Mouse (Mus musculus): ENCODE measurements around the gene Lrrc4b. TPM values are rescaled to one million over a fixed set of nuclear protein-coding genes. Genes with fewer than 3 reads are reported as not detected.

Gene Lrrc4b
- polyA plus RNA-seq, 1 experiment: 1.4 TPM

DNA sequence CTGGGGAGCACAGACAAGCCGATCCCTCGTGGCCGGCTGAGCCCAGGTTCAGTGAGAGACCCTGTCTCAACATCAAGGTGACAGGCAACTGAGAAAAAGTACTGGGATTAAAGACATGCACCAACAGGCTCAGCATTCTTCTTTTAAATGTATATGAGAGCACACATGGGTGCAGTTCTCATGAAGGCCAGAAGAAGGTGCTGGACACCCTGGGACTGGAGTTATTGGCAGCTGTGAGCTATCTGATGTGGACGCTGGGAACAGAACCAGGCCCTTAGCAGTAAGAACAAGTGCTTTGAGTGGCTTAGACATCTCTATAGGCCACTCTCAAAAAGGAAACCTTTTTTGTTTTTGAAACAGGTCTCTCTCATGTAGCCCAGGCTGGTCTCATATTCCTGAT lies 17.7 kb upstream of the Lrrc4b start:
- WGBS: 89% methylated on average over 4 of the region's 4 CpGs
- Histone ChIP-seq H3K27ac (ENCODE audit: control insufficient read depth, insufficient read depth, low read length) (no peak overlapping the region), H3K4me1 (replicated peaks; ENCODE audit: control insufficient read depth, insufficient read depth, low read length) (no peaks in the 10 kb centered on the region), H3K36me3 (ENCODE audit: control insufficient read depth, insufficient read depth, low read length) (no peaks in the 10 kb centered on the region), H3K4me3 (ENCODE audit: control insufficient read depth, insufficient read depth, low read length) (no peak overlapping the region), H3K27me3 (ENCODE audit: control insufficient read depth, insufficient read depth, low read length) (no peaks in the 10 kb centered on the region)
- TF ChIP-seq POLR2A (IDR thresholded peaks at IDR 0.05; ENCODE audit: control insufficient read depth, extremely low read depth, insufficient read depth, low read length, poor library complexity) (no peak), CTCF (IDR thresholded peaks at IDR 0.05; ENCODE audit: borderline replicate concordance, control insufficient read depth, extremely low read depth, insufficient read depth, low read length, poor library complexity) (no peak)
- no peak for DNase-seq

DNA sequence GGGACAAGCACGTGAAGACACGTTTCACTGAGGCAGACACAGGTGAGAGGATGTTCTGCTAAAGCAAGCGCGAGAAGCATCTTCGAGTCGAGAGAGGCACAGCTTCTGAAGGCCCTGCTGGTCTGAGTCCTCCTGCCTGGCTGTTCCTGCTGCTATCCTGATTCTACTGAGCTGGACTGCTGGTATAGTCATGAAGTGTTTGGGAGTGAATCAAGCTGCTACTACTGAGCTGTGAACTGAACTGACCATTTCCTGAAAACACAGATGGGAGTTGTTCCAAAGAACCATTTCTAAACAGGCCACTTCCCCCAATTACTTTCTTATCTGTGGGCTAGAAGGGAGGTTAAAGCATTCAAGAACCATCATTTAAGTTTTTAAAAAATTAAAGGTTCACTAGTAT lies 15.5 kb upstream of the Lrrc4b start:
- WGBS: 84% methylated on average over 6 of the region's 6 CpGs
- TF ChIP-seq CTCF (IDR thresholded peaks at IDR 0.05; ENCODE audit: borderline replicate concordance, control insufficient read depth, extremely low read depth, insufficient read depth, low read length, poor library complexity) (no peak), POLR2A (IDR thresholded peaks at IDR 0.05; ENCODE audit: control insufficient read depth, extremely low read depth, insufficient read depth, low read length, poor library complexity) (no peak)
- Histone ChIP-seq H3K36me3 (ENCODE audit: control insufficient read depth, insufficient read depth, low read length) (no peaks in the 10 kb centered on the region), H3K4me1 (replicated peaks; ENCODE audit: control insufficient read depth, insufficient read depth, low read length) (no peaks in the 10 kb centered on the region), H3K4me3 (ENCODE audit: control insufficient read depth, insufficient read depth, low read length) (no peak overlapping the region), H3K27me3 (ENCODE audit: control insufficient read depth, insufficient read depth, low read length) (no peaks in the 10 kb centered on the region), H3K27ac (ENCODE audit: control insufficient read depth, insufficient read depth, low read length) (no peak overlapping the region)
- no peak for DNase-seq

GRCm38 (mm10) chr7:44427666-44428065 lies 1.2 kb upstream of the Lrrc4b start:
- H3K4me1 ChIP-seq (replicated peaks; ENCODE audit: control insufficient read depth, insufficient read depth, low read length): no peaks in the 10 kb centered on the region
- H3K27ac ChIP-seq (ENCODE audit: control insufficient read depth, insufficient read depth, low read length): no peak overlapping the region
- H3K36me3 ChIP-seq (ENCODE audit: control insufficient read depth, insufficient read depth, low read length): no peaks in the 10 kb centered on the region
- H3K27me3 ChIP-seq (ENCODE audit: control insufficient read depth, insufficient read depth, low read length): peaks cover 10% of the 10 kb centered on the region; the same call in 1 of the 2 replicates
- no peak overlapping the region for H3K4me3 ChIP-seq (ENCODE audit: control insufficient read depth, insufficient read depth, low read length)
- no peak for DNase-seq
- 52% methylated on average over 8 of the region's 8 CpGs for WGBS
- TF ChIP-seq CTCF (IDR thresholded peaks at IDR 0.05; ENCODE audit: borderline replicate concordance, control insufficient read depth, extremely low read depth, insufficient read depth, low read length, poor library complexity) (no peak), POLR2A (IDR thresholded peaks at IDR 0.05; ENCODE audit: control insufficient read depth, extremely low read depth, insufficient read depth, low read length, poor library complexity) (no peak)

- peaks cover 10% of the 10 kb centered on the region; the same call in 1 of the 2 replicates for H3K27me3 ChIP-seq (ENCODE audit: control insufficient read depth, insufficient read depth, low read length)
- TF ChIP-seq CTCF (IDR thresholded peaks at IDR 0.05; ENCODE audit: borderline replicate concordance, control insufficient read depth, extremely low read depth, insufficient read depth, low read length, poor library complexity): no peak
- no peak for TF ChIP-seq POLR2A (IDR thresholded peaks at IDR 0.05; ENCODE audit: control insufficient read depth, extremely low read depth, insufficient read depth, low read length, poor library complexity)
- no peak overlapping the region for H3K27ac ChIP-seq (ENCODE audit: control insufficient read depth, insufficient read depth, low read length)
- H3K4me3 ChIP-seq (ENCODE audit: control insufficient read depth, insufficient read depth, low read length): no peak overlapping the region
- WGBS: 12% methylated on average over 22 of the region's 38 CpGs
- DNase-seq: no peak
- no peaks in the 10 kb centered on the region for H3K36me3 ChIP-seq (ENCODE audit: control insufficient read depth, insufficient read depth, low read length)
- no peaks in the 10 kb centered on the region for H3K4me1 ChIP-seq (replicated peaks; ENCODE audit: control insufficient read depth, insufficient read depth, low read length)
These were observed 457 bp upstream of the Lrrc4b start for GRCm38 (mm10) chr7:44428171-44428950.

- no peak for DNase-seq
- Histone ChIP-seq H3K4me3 (ENCODE audit: control insufficient read depth, insufficient read depth, low read length) (no peak overlapping the region), H3K27me3 (ENCODE audit: control insufficient read depth, insufficient read depth, low read length) (peaks cover 10% of the 10 kb centered on the region; the same call in 1 of the 2 replicates), H3K27ac (ENCODE audit: control insufficient read depth, insufficient read depth, low read length) (no peak overlapping the region), H3K36me3 (ENCODE audit: control insufficient read depth, insufficient read depth, low read length) (no peaks in the 10 kb centered on the region), H3K4me1 (replicated peaks; ENCODE audit: control insufficient read depth, insufficient read depth, low read length) (no peaks in the 10 kb centered on the region)
- TF ChIP-seq POLR2A (IDR thresholded peaks at IDR 0.05; ENCODE audit: control insufficient read depth, extremely low read depth, insufficient read depth, low read length, poor library complexity) (no peak), CTCF (IDR thresholded peaks at IDR 0.05; ENCODE audit: borderline replicate concordance, control insufficient read depth, extremely low read depth, insufficient read depth, low read length, poor library complexity) (no peak)
- WGBS: 17% methylated on average over 31 of the region's 32 CpGs
These were observed 993 bp downstream of the Lrrc4b start for GRCm38 (mm10) chr7:44429534-44430488.

DNA sequence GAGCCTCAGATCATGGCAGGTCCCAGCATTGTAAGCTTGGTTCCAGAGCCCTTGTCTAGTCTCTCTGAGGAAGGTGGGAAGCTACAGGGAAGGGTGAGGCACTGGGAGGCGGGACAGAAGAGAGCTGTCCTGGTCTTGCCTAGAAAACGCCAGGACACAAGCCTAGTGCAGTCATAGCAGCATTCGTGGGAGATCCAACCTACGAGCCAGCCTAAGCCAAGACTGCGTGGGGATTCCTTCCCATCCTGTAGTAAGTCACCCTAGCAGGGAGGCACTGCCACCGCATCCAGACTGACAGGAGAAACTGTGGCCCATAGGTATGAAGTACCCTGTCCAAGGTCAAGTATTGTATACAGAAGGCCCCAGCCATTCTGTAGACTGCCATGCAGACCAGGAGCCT lies 3.7 kb downstream of the Lrrc4b start:
- 85% methylated on average over 6 of the region's 6 CpGs for WGBS
- TF ChIP-seq CTCF (IDR thresholded peaks at IDR 0.05; ENCODE audit: borderline replicate concordance, control insufficient read depth, extremely low read depth, insufficient read depth, low read length, poor library complexity) (no peak), POLR2A (IDR thresholded peaks at IDR 0.05; ENCODE audit: control insufficient read depth, extremely low read depth, insufficient read depth, low read length, poor library complexity) (no peak)
- Histone ChIP-seq H3K27me3 (ENCODE audit: control insufficient read depth, insufficient read depth, low read length) (peaks cover 10% of the 10 kb centered on the region; the same call in 1 of the 2 replicates), H3K27ac (ENCODE audit: control insufficient read depth, insufficient read depth, low read length) (no peak overlapping the region), H3K36me3 (ENCODE audit: control insufficient read depth, insufficient read depth, low read length) (no peaks in the 10 kb centered on the region), H3K4me3 (ENCODE audit: control insufficient read depth, insufficient read depth, low read length) (no peak overlapping the region), H3K4me1 (replicated peaks; ENCODE audit: control insufficient read depth, insufficient read depth, low read length) (no peaks in the 10 kb centered on the region)
- no peak for DNase-seq
